Mouse (Mus musculus) embryonic facial prominence, embryonic 11.5 days (tissue): Measurements from ENCODE around the gene Trabd. TPM values are rescaled to one million over a fixed set of nuclear protein-coding genes. Genes with fewer than 3 reads are reported as not detected.

Source experiments
- ATAC-seq: fragments of 200-750 bp; cut with Nextera tagmentation; replicated peaks from 2 replicates; pipeline ENCODE4 v1.8.0; 2017; ENCODE audit warnings: low read depth; ENCODE audit not compliant: insufficient number of reproducible peaks, low FRiP score, low TSS enrichment
- DNase-seq: peaks from one replicate; pipeline ENCODE4 v3.0.0-alpha.2; 2015; ENCODE audit warnings: low spot score
- H3K27ac ChIP-seq: fragments of 300-500 bp; sonication (generic); replicated peaks from 2 replicates; pipeline ENCODE4 v1.5.1; 2014; ENCODE audit warnings: mild to moderate bottlenecking, low read depth, low read length, control low read depth
- H3K27me3 ChIP-seq: fragments of 300-500 bp; sonication (generic); 2 replicates; pipeline ENCODE4 v1.6.1; 2014; ENCODE audit warnings: mild to moderate bottlenecking, low read length, moderate library complexity, mixed read lengths; ENCODE audit not compliant: control insufficient read depth, insufficient read depth
- H3K36me3 ChIP-seq: fragments of 300-500 bp; sonication (generic); replicated peaks from 2 replicates; pipeline ENCODE4 v1.6.1; 2014; ENCODE audit warnings: low read depth, mild to moderate bottlenecking, low read length, moderate library complexity, mixed read lengths; ENCODE audit not compliant: control insufficient read depth, insufficient read depth
- H3K4me1 ChIP-seq: fragments of 300-500 bp; sonication (generic); 2 replicates; pipeline ENCODE4 v1.6.1; 2014; ENCODE audit warnings: low read length, mixed read lengths; ENCODE audit not compliant: control insufficient read depth, insufficient read depth
- H3K4me2 ChIP-seq: fragments of 300-500 bp; sonication (generic); 2 replicates; pipeline ENCODE4 v1.6.1; 2014; ENCODE audit warnings: low read depth, mild to moderate bottlenecking, control low read depth, low read length, moderate library complexity
- H3K4me3 ChIP-seq: fragments of 300-500 bp; sonication (generic); 2 replicates; pipeline ENCODE4 v1.5.1; 2014; ENCODE audit warnings: low read depth, low read length, control low read depth
- H3K9ac ChIP-seq: fragments of 300-500 bp; sonication (generic); replicated peaks from 2 replicates; pipeline ENCODE4 v1.6.1; 2014; ENCODE audit warnings: mild to moderate bottlenecking, control low read depth, low read length
- H3K9me3 ChIP-seq: fragments of 300-500 bp; sonication (generic); replicated peaks from 2 replicates; pipeline ENCODE4 v1.6.1; 2016; ENCODE audit warnings: mild to moderate bottlenecking, low read length, inconsistent platforms, mixed read lengths; ENCODE audit not compliant: control insufficient read depth
- WGBS: fragments of 180-500 bp; shearing (Covaris S2); extraction: QIAGEN DNeasy Blood & Tissue Kit; methylation state at CpG from one replicate; pipeline ENCODE4 v1.1.7; 2014; 5-methylcytosine and 5-hydroxymethylcytosine counted together
- polyA plus RNA-seq: library from polyadenylated mRNA; unstranded; fragments of >200 nt; fragmentation: Nextera tagmentation; extraction: Ambion mirVana; gene quantifications from 2 replicates; pipeline ENCODE4 v1.2.1, GENCODE M21; 2014

Gene Trabd
- polyA plus RNA-seq, 1 experiment from 2014 or later: 43.6 TPM

GRCm38 (mm10) chr15:89060811-89061460 is 14.0 kb upstream of the Trabd start:
- DNase-seq (no peak), ATAC-seq (no peak)
- Histone ChIP-seq H3K36me3 (no peaks in the 10 kb centered on the region), H3K9me3 (no peaks in the 10 kb centered on the region), H3K27me3 (peaks cover 9% of the 10 kb centered on the region), H3K4me2 (no peak overlapping the region), H3K27ac (no peak overlapping the region), H3K4me1 (no peaks in the 10 kb centered on the region; the same call in 1 of the 2 replicates), H3K4me3 (no peak overlapping the region), H3K9ac (no peak overlapping the region)
- WGBS: 82% methylated on average over 12 of the region's 12 CpGs

GRCm38 (mm10) chr15:89061761-89062517 is 13.0 kb upstream of the Trabd start:
- H3K4me1 ChIP-seq: no peaks in the 10 kb centered on the region; the same call in 1 of the 2 replicates
- no peak for DNase-seq
- no peak overlapping the region for H3K27ac ChIP-seq
- ATAC-seq: no peak
- H3K9ac ChIP-seq: no peak overlapping the region
- peaks cover 17% of the 10 kb centered on the region for H3K27me3 ChIP-seq
- no peaks in the 10 kb centered on the region for H3K36me3 ChIP-seq
- H3K4me3 ChIP-seq: no peak overlapping the region
- no peak overlapping the region for H3K4me2 ChIP-seq
- H3K9me3 ChIP-seq: no peaks in the 10 kb centered on the region
- 88% methylated on average over 6 of the region's 6 CpGs for WGBS

GRCm38 (mm10) chr15:89062518-89062910 is 12.4 kb upstream of the Trabd start:
- Histone ChIP-seq H3K9me3 (no peaks in the 10 kb centered on the region), H3K4me2 (no peak overlapping the region), H3K9ac (no peak overlapping the region), H3K36me3 (no peaks in the 10 kb centered on the region), H3K27me3 (peaks cover 23% of the 10 kb centered on the region), H3K4me1 (no peaks in the 10 kb centered on the region; the same call in 1 of the 2 replicates), H3K27ac (no peak overlapping the region), H3K4me3 (no peak overlapping the region)
- DNase-seq (no peak), ATAC-seq (no peak)
- WGBS: 85% methylated on average over 5 of the region's 5 CpGs

GRCm38 (mm10) chr15:89063001-89063400 is 11.9 kb upstream of the Trabd start:
- Histone ChIP-seq H3K9ac (no peak overlapping the region), H3K4me1 (no peaks in the 10 kb centered on the region; the same call in 1 of the 2 replicates), H3K9me3 (no peaks in the 10 kb centered on the region), H3K36me3 (no peaks in the 10 kb centered on the region), H3K27ac (no peak overlapping the region), H3K4me2 (no peak overlapping the region), H3K4me3 (no peak overlapping the region), H3K27me3 (peaks cover 28% of the 10 kb centered on the region)
- WGBS: 74% methylated on average over 7 of the region's 7 CpGs
- no peak for ATAC-seq
- DNase-seq: no peak

- Histone ChIP-seq H3K4me1 (no peaks in the 10 kb centered on the region; the same call in 1 of the 2 replicates), H3K27ac (no peak overlapping the region), H3K4me2 (no peak overlapping the region), H3K27me3 (peaks cover 33% of the 10 kb centered on the region), H3K9ac (no peak overlapping the region), H3K4me3 (no peak overlapping the region), H3K9me3 (no peaks in the 10 kb centered on the region), H3K36me3 (no peaks in the 10 kb centered on the region)
- DNase-seq (no peak), ATAC-seq (no peak)
- 78% methylated on average over 6 of the region's 6 CpGs for WGBS
These were observed 11.4 kb upstream of the Trabd start for GRCm38 (mm10) chr15:89063536-89063935.

GRCm38 (mm10) chr15:89064891-89065290 is 10.0 kb upstream of the Trabd start:
- DNase-seq (no peak), ATAC-seq (no peak)
- H3K27me3 ChIP-seq: peaks cover 32% of the 10 kb centered on the region

GRCm38 (mm10) chr15:89067609-89068008 is 7.3 kb upstream of the Trabd start:
- H3K9ac ChIP-seq: no peak overlapping the region
- peaks cover 26% of the 10 kb centered on the region for H3K27me3 ChIP-seq
- no peaks in the 10 kb centered on the region for H3K9me3 ChIP-seq
- DNase-seq (no peak), ATAC-seq (no peak)
- H3K27ac ChIP-seq: no peak overlapping the region
- no peak overlapping the region for H3K4me3 ChIP-seq
- WGBS: 33% methylated on average over 35 of the region's 35 CpGs
- no peak overlapping the region for H3K4me2 ChIP-seq
- H3K36me3 ChIP-seq: no peaks in the 10 kb centered on the region
- no peaks in the 10 kb centered on the region for H3K4me1 ChIP-seq

More at GRCm38 (mm10) chr15:89064891-89065290, 10.0 kb upstream of the Trabd start:
- 93% methylated on average over 5 of the region's 5 CpGs for WGBS
- no peak overlapping the region for H3K27ac ChIP-seq
- H3K4me1 ChIP-seq: no peaks in the 10 kb centered on the region; the same call in 1 of the 2 replicates
- no peaks in the 10 kb centered on the region for H3K9me3 ChIP-seq
- no peaks in the 10 kb centered on the region for H3K36me3 ChIP-seq
- no peak overlapping the region for H3K9ac ChIP-seq
- H3K4me2 ChIP-seq: no peak overlapping the region
- no peak overlapping the region for H3K4me3 ChIP-seq

- no peak overlapping the region for H3K9ac ChIP-seq
These were observed 6.7 kb upstream of the Trabd start for GRCm38 (mm10) chr15:89068226-89068625.

More at GRCm38 (mm10) chr15:89068226-89068625, 6.7 kb upstream of the Trabd start:
- Histone ChIP-seq H3K4me3 (no peak overlapping the region), H3K27me3 (peaks cover 26% of the 10 kb centered on the region), H3K36me3 (no peaks in the 10 kb centered on the region), H3K9me3 (no peaks in the 10 kb centered on the region), H3K27ac (no peak overlapping the region), H3K4me1 (no peaks in the 10 kb centered on the region), H3K4me2 (no peak overlapping the region)
- no peak for DNase-seq
- ATAC-seq: no peak
- 27% methylated on average over 26 of the region's 26 CpGs for WGBS
